Mouse (Mus musculus): ENCODE results near the gene Gm6803.
"Not testable (repeated sequence)": the region's sequence is repeated elsewhere in the genome, so short reads cannot be mapped to it uniquely, and the experiment has no call there.

The Gm6803 gene

DNA sequence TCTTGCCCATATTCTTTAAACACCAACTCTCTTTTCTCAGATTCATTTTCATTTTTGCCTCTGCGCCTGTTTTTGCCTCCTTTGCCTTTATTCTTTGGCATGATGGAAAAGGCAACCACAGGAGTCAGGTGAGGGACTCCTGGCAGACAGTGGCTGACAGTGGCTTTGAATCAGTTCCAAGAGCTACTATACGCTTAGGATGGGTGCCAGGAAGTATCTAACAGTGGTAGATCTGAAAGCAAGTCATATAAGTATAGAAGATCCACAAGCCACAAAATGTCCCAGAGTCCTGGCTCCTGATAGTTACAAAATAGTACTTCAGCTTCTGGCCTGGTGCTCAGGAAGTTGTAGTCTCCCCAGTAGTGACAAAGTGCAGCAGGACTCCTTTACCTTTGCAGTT is at the start of gene Gm6803:
Gm6803 (minus strand) TSS at position 101 of the 400 bp plus-strand sequence.
- not testable (repeated sequence) for DNase-seq (ENCODE audit: low spot score)

DNA sequence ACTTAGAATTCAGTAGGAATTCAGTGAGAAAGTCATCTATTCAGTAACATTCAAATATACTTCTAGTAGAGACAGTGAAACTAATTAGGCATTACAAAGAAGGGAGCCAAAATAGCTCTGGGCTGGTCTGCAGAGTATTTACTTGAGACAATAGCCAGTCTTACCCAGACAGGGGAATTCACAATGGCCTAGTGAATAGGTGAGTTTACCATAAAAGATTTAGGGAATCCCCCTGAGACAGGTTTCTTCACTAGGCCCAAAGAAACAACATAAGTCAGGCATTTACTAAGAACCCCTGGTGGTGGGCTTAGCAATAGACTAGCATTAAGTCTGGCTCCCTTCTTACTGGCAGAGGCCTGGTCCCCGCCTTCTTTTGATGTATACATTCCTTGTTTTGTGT is 26.7 kb upstream of the Gm6803 start:
- not testable (repeated sequence) for DNase-seq (ENCODE audit: low spot score)

DNA sequence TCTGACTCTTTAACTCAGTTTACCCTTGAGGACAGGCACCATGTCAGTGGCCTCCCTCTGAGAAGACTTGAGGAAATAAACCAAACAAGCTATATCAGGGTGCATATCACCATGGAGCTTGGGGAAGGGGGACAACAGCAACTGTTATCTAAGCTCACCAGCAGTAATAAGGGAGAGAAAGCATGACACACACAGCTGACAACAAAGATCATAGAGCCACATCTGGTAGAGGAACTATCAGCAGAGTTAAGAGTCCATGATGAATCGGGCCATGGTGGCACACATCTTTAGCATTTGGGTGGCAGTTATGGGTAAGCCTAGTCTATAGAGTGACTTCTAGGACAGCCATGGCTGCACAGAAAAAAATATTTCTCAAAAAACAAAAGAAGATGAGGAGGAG is 21.1 kb upstream of the Gm6803 start:
- DNase-seq (ENCODE audit: low spot score): not testable (repeated sequence)

DNA sequence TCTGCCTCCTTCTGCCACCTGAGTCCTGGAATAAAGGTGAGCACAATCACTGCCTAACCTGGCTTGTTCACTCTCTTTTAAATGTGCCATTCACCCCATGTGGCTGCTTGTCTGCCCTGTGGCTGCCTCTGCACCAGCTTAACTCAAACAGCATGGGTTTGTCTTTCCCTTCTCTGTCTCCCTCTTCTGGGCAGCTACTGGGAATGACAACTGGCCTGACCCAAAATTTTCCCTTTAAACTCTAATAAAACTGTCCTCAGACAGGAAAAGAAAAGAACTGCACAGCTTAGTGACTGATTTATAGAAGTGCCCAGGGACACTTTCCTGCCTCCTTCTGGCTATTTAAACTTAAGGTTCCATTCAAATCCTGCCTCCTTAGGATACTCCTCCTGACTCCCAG is 20.5 kb upstream of the Gm6803 start:
- DNase-seq (ENCODE audit: low spot score): not testable (repeated sequence)

DNA sequence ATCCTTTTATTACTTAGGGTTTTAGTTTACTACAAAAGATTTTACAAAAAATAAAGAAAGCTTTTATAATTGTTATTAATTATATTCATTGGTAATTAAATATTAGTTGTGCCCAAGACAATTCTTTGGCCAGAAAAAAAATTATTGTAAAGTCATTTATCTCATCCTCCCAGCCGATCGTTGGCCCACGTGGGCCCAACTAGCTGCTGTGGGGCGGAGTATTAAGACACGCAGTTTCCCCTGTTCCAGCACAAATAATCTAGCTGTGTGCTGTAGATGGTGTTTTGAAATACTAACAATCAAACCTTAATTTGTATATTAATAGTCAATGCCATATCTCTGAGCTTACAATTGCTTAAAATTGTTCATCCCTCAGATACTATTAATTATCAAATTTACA is 13.7 kb upstream of the Gm6803 start:
- DNase-seq (ENCODE audit: low spot score): not testable (repeated sequence)

DNA sequence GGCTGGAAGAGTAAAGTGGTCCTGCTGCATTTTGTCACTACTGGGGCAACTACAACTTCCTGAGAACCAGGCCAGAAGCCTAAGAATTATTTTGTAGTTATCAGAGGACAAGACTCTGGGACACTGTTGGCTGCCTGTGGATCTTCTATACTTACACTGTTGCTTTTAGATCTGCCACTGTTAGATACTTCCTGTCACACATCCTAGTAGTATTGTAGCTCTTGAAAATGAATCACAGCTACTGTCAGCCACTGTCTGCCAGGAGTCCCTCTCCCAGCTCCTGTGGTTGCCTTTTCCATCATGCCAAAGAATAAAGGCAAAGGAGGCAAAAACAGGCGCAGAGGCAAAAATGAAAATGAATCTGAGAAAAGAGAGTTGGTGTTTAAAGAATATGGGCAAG is 8.1 kb upstream of the Gm6803 start, which contains the start of gene Gm2056:
Gm2056 (plus strand) TSS at position 301 of the 400 bp plus-strand sequence.
- not testable (repeated sequence) for DNase-seq (ENCODE audit: low spot score)

DNA sequence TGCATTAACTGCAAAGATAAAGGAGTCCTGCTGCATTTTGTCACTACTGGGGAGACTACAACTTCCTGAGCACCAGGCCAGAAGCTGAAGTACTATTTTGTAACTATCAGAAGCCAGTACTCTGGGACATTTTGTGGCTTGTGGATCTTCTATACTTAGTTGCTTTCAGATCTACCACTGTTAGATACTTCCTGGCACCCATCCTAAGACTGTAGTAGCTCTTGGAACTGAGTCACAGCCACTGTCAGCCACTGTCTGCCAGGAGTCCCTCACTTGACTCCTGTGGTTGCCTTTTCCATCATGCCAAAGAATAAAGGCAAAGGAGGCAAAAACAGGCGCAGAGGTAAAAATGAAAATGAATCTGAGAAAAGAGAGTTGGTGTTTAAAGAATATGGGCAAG is 7.0 kb downstream of the Gm6803 start, which contains the start of gene Gm2075:
Gm2075 (plus strand) TSS at position 301 of the 400 bp plus-strand sequence.
- not testable (repeated sequence) for DNase-seq (ENCODE audit: low spot score)

DNA sequence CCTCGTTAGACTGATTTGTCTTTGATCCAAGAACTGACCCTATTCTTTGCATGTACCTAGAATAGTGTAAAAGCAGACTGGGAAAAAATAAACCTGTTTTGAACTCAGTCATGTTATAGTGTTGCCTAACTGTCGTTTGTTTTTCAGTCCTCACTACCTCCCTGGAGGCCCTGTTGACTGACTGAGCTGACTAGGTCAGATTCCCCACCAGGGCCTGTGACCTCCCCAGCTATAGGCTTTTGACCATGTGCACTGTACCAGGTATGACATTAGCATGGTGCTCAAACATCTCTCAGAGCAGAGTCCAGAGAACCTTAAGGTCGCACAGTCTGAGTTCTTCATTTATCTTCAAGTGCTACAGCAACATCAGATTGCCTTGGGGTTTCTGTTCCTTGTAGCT is 14.5 kb downstream of the Gm6803 start:
- DNase-seq (ENCODE audit: low spot score): not testable (repeated sequence)

DNA sequence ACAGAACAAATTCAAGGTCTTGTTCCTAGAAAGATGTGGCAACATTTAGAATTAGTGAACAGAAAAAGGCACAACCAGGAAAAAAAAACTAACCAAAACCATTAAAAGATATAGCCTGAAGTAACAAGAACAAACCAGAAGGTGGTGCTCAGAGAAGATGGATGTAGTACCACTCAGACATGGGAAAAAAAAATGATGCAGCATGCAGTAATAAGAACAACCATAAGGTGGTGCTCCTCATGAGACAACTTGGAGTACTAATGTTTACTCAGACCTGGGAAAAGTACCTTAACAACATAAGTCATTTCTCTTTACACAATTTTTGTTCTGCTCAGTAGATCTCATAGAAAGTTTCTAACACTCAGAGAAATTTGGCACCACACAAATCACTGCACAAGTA is 34.6 kb downstream of the Gm6803 start:
- DNase-seq (ENCODE audit: low spot score): not testable (repeated sequence)

Data from testis, postnatal 14 days (tissue).